Mouse (Mus musculus) hindbrain, embryonic 12.5 days (tissue): Measurements from ENCODE around the gene Npc1l1. TPM values are rescaled to one million over a fixed set of nuclear protein-coding genes. Genes with fewer than 3 reads are reported as not detected.

Experiments used
- polyA plus RNA-seq: library from polyadenylated mRNA; unstranded; fragments of >200 nt; fragmentation: Nextera tagmentation; extraction: Ambion mirVana; gene quantifications from 2 replicates; pipeline ENCODE4 v1.2.1, GENCODE M21; 2016

Npc1l1 gene
- polyA plus RNA-seq, 1 experiment from 2014 or later = not detected

Other genes with a start within 250 kb of the Npc1l1 start
- gene Camk2b, start 163.8 kb downstream of the Npc1l1 start, polyA plus RNA-seq = 16.5 and 17.3 TPM in 2 replicates
- 0.40 and 0.41 TPM in 2 replicates for gene A730071L15Rik, start 30.1 kb downstream of the Npc1l1 start, polyA plus RNA-seq
- gene Nudcd3, start 29.7 kb downstream of the Npc1l1 start, polyA plus RNA-seq = 57.7 and 58.6 TPM in 2 replicates
- gene Ddx56, start 37.6 kb upstream of the Npc1l1 start, polyA plus RNA-seq = 80.5 and 83.0 TPM in 2 replicates
- gene Tmed4, start 44.7 kb upstream of the Npc1l1 start, polyA plus RNA-seq = 140 and 144 TPM in 2 replicates
- gene Ogdh, start 61.5 kb upstream of the Npc1l1 start, polyA plus RNA-seq = 100 and 101 TPM in 2 replicates
- 21.5 and 22.4 TPM in 2 replicates for gene Zmiz2, start 158.9 kb upstream of the Npc1l1 start, polyA plus RNA-seq
- gene Ppia, start 185.3 kb upstream of the Npc1l1 start, polyA plus RNA-seq = 4,150 and 4,164 TPM in 2 replicates
- 520 and 591 TPM in 2 replicates for gene H2afv, start 214.3 kb upstream of the Npc1l1 start, polyA plus RNA-seq
- gene Purb, start 245.8 kb upstream of the Npc1l1 start, polyA plus RNA-seq = 17.2 and 18.3 TPM in 2 replicates